34 mouse cellular contexts compared by ENCODE assay signal in the genomic region with DNA sequence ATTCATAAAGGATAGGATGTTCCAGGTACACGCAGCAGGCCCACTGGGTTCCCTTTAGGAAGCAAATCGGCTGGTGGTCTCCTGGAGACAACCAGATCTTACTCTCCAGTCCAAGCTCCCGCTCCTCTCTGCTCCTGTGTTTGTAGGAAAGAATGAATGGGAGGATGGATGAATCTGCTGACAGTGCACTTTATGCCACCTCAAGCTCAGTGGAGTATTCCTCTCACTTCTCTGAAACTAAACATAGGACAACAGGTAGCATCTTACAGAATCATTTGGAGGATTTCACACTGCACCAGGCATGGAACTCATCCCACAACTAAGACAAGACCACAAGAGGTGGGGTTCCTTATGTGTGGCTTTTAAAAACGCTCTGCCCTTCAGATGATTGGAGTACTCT.
"Had no signal": no experiment of that assay in that cellular context is flagged by ENCODE, and none has a peak within 500 bp of the region (broad histone marks: within the 10 kb centered on the region; RNA-seq: fewer than 3 reads in every experiment).

No protein-coding gene starts in this region.

- H3K9me3 ChIP-seq: heart, embryonic 12.5 days; heart, embryonic 13.5 days; heart, embryonic 15.5 days; hindbrain, embryonic 10.5 days; hindbrain, embryonic 12.5 days; hindbrain, embryonic 13.5 days; hindbrain, embryonic 15.5 days; intestine, embryonic 15.5 days; kidney, embryonic 15.5 days had no signal

- H3K36me3 ChIP-seq: heart, embryonic 12.5 days; heart, embryonic 13.5 days; heart, embryonic 15.5 days; hindbrain, embryonic 10.5 days; hindbrain, embryonic 12.5 days; hindbrain, embryonic 13.5 days; hindbrain, embryonic 15.5 days; intestine, embryonic 15.5 days; kidney, embryonic 15.5 days had no signal

- H3K4me3 ChIP-seq: heart, embryonic 12.5 days; heart, embryonic 13.5 days; heart, embryonic 15.5 days; hindbrain, embryonic 10.5 days; hindbrain, embryonic 12.5 days; hindbrain, embryonic 13.5 days; hindbrain, embryonic 15.5 days; intestine, embryonic 15.5 days; kidney, embryonic 15.5 days; layer of hippocampus, adult 2 months; left cerebral cortex, adult 2 months had no signal

- DNase-seq: heart, postnatal 10 days; heart, postnatal 14 days; heart, postnatal 36 days; heart, postnatal 4 days; kidney, adult 11 months; kidney, adult 18-20 months; kidney, adult 2 months; kidney, adult 8-10 months; kidney, adult 9 months; kidney, postnatal 10 days; kidney, postnatal 14 days; kidney, postnatal 25 days; kidney, postnatal 36 days; kidney, postnatal 4 days; layer of hippocampus, adult 9-11 months; layer of hippocampus, postnatal 36 days had no signal

- ATAC-seq: hindbrain, embryonic 16.5 days; hindbrain, postnatal 0 days; inflammation-experienced regulatory T-cells, adult 6 months; intestine, embryonic 15.5 days; intestine, embryonic 16.5 days; intestine, postnatal 0 days had no signal

- H3K27me3 ChIP-seq: heart, embryonic 12.5 days; heart, embryonic 13.5 days; heart, embryonic 15.5 days; hindbrain, embryonic 12.5 days; hindbrain, embryonic 13.5 days; hindbrain, embryonic 15.5 days; intestine, embryonic 15.5 days; kidney, embryonic 15.5 days had no signal

- H3K4me1 ChIP-seq: heart, embryonic 12.5 days; heart, embryonic 13.5 days; heart, embryonic 15.5 days; hindbrain, embryonic 10.5 days; hindbrain, embryonic 12.5 days; hindbrain, embryonic 15.5 days; intestine, embryonic 15.5 days; kidney, embryonic 15.5 days had no signal

- H3K9ac ChIP-seq: heart, embryonic 12.5 days; heart, embryonic 13.5 days; heart, embryonic 15.5 days; hindbrain, embryonic 12.5 days; hindbrain, embryonic 13.5 days; hindbrain, embryonic 14.5 days; hindbrain, embryonic 15.5 days; intestine, embryonic 15.5 days; kidney, embryonic 15.5 days had no signal

- H3K27ac ChIP-seq: heart, embryonic 13.5 days; heart, embryonic 15.5 days; hindbrain, embryonic 10.5 days; hindbrain, embryonic 12.5 days; hindbrain, embryonic 13.5 days; hindbrain, embryonic 14.5 days; hindbrain, embryonic 15.5 days; hindbrain, postnatal 0 days; intestine, embryonic 15.5 days; kidney, embryonic 15.5 days; kidney, postnatal 0 days; layer of hippocampus, adult 2 months; left cerebral cortex, adult 2 months had no signal

- H3K4me2 ChIP-seq: heart, embryonic 12.5 days; heart, embryonic 13.5 days; heart, embryonic 15.5 days; hindbrain, embryonic 12.5 days; hindbrain, embryonic 13.5 days; hindbrain, embryonic 14.5 days; hindbrain, embryonic 15.5 days; intestine, embryonic 15.5 days; kidney, embryonic 15.5 days had no signal
